Mouse (Mus musculus) lung, adult 2 months (tissue): ENCODE measurements at regions not wholly inside any gene's neighbourhood (a gene's known extent, or its start where the extent isn't known, plus 50 kb on each side); places are given as distances from the start of the nearest gene placed in this dataset.
A peak's percentile ranks its signal among the peaks of the same experiment; 100 is the strongest.

ENCODE experiments used
- CTCF ChIP-seq: fragments of 200-500 bp; IDR thresholded peaks from 2 replicates; pipeline ENCODE4 v1.5.1; 2011; ENCODE audit warnings: mild to moderate bottlenecking, low read length, control low read depth; ENCODE audit not compliant: insufficient read depth
- POLR2A ChIP-seq: fragments of 200-500 bp; IDR thresholded peaks from 2 replicates; pipeline ENCODE4 v1.6.1; 2011; ENCODE audit warnings: low read depth, mild to moderate bottlenecking, control low read depth, low read length, borderline replicate concordance; ENCODE audit errors: extremely low read depth

- peak; percentile 25; the same call in 1 of the 2 replicates for TF ChIP-seq CTCF
- no peak for TF ChIP-seq POLR2A
These were observed 59.6 kb upstream of the Ripply2 start for GRCm38 (mm10) chr9:86955720-86956119.
